Mouse (Mus musculus) heart, adult 2 months (tissue): ENCODE results near the gene Unc93b1.

ENCODE experiments used
- CTCF ChIP-seq: fragments of 200-600 bp; IDR thresholded peaks from 2 replicates; pipeline ENCODE4 v1.8.1; 2022; ENCODE audit warnings: antibody characterized with exemption, mild to moderate bottlenecking, moderate library complexity
- EP300 ChIP-seq: fragments of 200-500 bp; IDR thresholded peaks from 2 replicates; pipeline ENCODE4 v1.6.1; 2011; ENCODE audit warnings: low read depth, low read length, control low read depth; ENCODE audit not compliant: insufficient read depth
- POLR2A ChIP-seq: fragments of 200-500 bp; IDR thresholded peaks from 2 replicates; pipeline ENCODE4 v1.6.1; 2011; ENCODE audit warnings: mild to moderate bottlenecking, low read depth, low read length, control low read depth; ENCODE audit not compliant: insufficient read depth

GRCm38 (mm10) chr19:3959030-3959429, 24.0 kb downstream of the Unc93b1 start:
- TF ChIP-seq EP300 (no peak), POLR2A (no peak), CTCF (no peak)
